Mouse (Mus musculus): Measurements from ENCODE around the gene Kpna7.
"Not testable (repeated sequence)": the region's sequence is repeated elsewhere in the genome, so short reads cannot be mapped to it uniquely, and the experiment has no call there.

The Kpna7 gene

DNA sequence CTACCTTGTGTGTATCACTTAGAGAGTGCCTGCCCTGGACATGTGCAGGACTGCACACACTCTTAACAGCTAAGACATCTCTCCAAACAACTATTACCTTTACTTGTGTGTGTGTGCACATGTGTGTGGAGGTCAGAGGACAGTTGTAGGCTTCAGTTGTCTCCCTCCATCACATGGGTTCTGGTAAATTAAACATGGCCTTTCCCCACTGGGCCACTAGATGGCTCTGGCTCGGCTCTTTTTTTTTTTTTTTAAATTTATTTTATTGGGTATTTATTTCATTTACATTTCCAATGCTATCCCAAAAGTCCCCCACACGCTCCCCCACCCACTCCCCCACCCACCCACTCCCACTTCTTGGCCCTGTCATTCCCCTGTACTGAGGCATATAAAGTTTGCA lies 67.1 kb downstream of the Kpna7 start:
- DNase-seq (ENCODE audit: low read depth) = not testable (repeated sequence)

DNA sequence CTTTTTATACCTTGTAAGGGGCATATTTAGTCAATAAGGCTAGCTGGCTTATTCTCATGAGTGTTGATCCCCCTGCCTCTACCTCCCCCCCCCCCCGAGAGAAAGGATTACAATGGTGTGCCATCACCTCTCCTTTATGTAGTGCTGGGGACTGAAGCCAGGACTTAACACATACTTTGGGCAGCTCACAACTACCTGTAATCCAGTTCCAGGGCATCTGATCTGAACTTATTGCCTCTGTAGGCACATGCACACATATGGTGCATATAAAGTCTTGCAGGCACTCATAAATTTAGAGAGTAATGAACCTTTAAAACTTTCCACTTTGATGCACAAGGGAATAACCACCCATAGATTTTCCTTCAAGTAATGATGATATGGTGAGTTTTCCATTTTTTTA lies 69.6 kb downstream of the Kpna7 start:
- DNase-seq (ENCODE audit: low read depth) = no peak

DNA sequence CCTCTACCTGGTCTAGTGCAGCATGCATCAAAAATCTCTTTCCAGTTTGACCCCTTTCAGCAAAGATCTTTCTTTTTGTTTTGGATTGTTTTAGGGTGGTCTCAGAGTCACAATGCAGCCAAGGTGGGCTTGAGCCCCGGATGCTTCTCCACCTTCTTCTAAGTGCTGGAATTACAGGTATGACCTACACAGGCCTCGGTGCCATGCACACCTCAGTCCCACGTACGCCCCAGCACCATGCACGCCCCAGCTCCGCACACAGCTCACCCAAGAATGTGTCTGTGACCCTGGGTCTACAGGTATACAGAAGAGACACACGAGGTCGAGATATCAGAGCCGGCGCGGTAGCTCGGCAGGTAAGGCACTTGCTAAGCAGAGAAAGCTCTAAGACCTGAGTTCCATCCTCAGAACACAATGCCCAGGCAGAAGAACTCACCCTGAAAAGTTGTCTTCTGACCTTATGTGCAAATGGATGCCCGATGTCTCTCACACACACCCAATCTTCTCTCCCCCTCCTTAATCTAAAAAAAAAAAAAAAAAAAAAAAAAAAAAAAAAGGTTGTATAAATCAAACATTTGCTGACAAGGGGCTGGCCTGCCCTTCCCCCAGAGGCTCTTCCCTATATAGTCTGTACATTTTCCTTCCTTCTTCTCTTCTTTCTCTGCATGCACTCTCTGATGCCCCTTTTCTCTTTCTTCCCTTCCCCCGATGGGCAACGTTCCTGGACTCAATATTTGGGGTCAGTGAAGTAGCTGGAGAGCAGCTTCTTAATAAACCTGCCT lies 74.8 kb downstream of the Kpna7 start:
- no peak for DNase-seq (ENCODE audit: low read depth)

DNA sequence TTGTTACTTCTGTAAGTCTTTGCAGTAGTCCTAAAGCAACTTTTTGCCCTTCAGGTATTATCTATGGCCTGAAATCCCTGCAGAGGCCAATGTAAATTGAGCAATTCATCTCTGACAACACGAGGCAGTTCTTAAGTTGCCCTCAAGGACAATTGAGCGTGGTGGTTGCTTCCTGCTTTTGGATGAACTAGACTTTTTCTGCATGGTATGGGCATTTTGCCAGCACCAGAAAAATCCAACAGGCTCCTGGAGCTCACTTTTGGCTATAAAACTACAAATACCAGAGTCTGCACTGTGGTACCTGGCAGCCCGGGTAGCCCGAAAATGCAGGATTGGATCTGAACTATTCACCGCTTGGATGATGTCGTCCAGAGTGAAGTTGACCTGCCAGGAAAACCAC lies 78.2 kb downstream of the Kpna7 start:
- no peak for DNase-seq (ENCODE audit: low read depth)

DNA sequence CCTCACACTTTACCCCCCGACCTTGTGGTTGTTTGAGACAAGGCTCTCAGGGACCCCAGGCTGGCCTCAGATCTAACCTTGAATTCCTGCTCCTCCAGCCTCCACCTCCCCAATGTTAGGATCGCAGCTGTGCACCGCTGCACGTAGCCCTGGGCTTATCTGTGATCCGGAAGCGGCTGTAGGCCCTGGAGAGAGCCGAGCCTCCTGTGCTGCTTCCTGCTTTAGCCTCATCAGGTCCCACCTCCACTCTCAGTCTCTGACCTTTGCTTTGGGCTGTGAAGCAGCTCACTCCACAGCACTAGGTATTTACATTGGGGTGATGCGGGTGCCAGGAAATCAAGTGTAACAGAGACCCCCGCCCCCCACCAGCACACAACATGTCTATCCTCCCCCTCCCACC lies 79.3 kb downstream of the Kpna7 start:
- no peak for DNase-seq (ENCODE audit: low read depth)

DNA sequence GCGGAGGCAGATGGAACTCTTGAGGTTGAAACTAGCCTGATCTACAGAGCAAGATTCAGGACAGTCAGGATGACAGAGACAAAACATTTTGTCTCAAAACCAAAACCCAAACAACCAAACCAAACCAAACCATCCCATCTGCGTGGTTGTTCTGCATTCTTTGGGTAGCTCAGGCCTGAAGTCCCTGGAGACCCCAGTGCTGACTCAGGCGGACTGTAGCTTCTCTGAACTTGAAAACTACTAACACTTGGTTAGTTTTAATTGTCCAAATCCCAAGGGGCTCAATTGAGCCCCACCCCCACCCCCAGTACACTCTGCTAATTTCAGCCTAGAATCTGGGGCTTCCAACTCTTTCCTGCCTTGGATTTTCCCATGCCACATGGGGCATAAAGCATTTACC lies 80.5 kb downstream of the Kpna7 start:
- DNase-seq (ENCODE audit: low read depth) = no peak

DNA sequence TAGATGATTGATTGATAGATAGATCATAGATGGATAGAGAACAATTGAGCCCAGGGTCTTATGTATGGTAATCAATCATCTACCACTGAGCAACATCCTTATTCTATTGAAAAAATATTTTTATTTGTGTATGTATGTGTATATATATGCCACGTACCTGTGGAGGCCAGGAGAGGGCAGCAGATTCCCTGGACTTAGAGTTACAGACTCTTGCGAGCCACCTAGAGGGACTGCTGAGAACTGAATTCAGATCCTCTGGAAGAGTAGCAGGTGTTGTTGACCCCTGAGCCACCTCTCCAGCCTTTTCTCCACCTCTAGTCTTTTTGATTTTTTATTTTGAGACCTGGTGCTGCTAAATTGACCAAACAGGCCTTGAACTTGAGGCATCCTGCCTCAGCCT lies 85.3 kb downstream of the Kpna7 start:
- peak; percentile 26 for DNase-seq (ENCODE audit: low read depth)

DNA sequence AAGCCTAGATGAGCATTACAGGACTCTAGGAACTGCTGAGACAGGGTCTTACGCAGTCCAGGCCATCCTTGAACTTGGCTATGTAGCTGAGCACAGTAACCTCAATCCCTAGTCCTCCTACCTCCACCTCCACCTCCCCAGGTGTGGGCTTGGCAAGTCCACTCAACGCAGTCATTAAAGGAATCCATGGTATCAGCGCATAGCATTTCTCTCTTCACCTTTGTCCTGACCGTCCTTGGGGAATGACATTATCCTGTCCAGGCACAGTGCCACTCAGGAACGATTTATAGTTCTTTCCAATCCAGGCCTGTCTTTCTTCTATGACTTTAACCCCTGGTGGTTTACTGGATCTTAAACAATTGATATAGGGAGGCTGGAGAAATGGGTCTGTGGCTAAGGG lies 93.3 kb downstream of the Kpna7 start:
- DNase-seq (ENCODE audit: low read depth) = no peak

DNA sequence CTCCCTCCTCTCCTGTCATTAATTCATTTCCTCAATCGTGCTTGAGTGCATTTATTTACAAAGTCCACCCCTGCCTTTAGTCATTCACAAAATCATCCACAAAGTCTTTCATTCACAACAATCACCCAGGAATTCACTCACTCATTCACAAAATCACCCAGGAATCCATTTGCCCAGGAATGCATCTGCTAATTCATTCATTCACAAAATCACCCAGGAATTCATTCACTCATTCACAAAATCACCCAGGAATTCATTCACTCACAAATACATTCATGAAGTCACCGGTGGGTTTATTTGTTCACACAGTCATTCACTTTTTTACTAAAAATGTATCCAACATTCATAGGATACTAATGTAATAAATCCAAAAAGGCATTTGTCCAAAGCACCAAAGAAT lies 93.8 kb downstream of the Kpna7 start:
- DNase-seq (ENCODE audit: low read depth) = no peak

DNA sequence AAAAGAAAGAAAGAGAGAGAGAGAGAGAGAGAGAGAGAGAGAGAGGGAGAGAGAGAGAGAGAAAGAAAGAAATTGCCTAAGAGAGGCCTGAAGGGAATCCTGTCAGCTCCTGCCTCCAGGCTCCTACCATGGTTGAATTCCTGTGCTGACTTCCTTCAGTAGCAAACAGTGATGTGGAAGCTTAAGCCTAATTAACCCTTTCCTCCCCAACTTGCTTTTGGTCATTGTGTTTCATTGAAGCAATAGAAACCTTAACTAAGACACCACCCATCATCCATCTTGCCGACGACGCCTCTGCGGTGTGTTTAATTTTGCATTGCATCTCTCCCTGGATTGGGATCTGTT lies 94.8 kb downstream of the Kpna7 start:
- no peak for DNase-seq (ENCODE audit: low read depth)

DNA sequence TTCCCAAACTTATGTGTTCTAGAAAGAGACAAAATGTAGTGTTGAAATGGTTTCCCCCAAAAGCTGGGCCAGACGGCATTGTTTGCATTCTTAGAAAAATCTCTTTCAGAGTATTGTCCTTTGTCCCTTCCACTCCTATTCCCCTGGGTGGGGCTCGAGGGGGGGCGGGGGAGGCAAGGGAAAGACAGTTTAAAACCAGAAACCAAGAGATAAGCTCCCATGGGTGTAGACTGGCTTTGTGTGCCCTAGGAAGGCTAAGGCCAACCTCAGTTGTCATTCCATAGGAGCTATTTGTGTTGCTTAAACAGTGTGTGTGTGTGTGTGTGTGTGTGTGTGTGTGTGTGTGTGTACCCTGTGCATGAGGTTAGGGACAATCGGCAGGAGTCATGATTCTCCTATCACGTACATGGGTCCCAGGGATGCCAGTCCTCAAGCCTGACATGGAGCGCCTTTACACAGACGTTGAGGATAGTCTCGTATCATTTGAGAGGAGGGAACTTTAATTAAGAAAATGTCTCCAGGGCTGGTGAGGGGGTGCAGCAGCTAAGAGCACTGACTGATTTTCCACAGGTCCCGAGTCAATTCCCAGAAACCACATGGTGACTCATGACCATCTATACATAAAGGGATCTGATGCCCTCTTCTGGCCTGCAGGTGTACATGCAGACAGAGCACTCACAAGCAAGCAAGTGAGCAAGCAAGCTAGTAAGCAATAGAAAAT lies 95.3 kb downstream of the Kpna7 start:
- DNase-seq (ENCODE audit: low read depth) = peak; percentile 54

DNA sequence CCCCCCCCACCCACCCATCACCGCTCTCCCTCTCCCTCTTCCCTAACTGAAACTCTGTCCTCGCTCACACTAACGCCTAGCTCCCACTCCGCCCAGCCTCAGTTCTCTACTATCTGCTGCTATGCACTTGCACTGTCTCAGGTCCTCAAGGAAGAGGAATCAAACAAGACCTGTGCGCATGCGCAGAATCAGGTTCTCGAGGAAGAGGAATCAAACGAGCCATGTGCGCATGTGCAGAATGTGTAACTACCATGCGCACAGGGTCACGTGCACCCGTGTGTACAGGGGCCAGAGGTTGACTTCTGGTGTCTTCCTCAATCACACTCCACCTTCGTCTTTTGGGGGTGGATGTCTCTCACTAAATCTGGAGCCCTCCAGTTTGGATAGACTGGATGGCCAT lies 96.3 kb downstream of the Kpna7 start:
- DNase-seq (ENCODE audit: low read depth) = no peak

DNA sequence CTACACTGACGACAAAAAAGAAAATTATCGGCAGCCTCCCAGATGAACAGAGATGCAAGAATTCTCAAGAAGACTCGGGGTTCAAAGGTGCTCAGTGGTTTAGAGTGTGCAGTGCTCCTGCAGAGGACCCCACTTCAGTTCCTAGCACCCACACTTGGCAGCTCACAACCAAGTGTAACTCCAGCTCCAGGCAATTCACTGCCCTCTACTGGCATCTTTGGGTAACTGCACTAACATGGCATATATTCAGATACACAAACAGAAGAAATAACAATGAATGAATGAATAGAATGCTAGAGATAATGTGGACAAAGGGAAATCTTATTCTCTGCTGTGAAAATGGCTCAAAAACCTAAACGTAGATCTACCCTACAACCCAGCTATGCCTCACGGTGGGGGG lies 99.0 kb downstream of the Kpna7 start:
- no peak for DNase-seq (ENCODE audit: low read depth)

DNA sequence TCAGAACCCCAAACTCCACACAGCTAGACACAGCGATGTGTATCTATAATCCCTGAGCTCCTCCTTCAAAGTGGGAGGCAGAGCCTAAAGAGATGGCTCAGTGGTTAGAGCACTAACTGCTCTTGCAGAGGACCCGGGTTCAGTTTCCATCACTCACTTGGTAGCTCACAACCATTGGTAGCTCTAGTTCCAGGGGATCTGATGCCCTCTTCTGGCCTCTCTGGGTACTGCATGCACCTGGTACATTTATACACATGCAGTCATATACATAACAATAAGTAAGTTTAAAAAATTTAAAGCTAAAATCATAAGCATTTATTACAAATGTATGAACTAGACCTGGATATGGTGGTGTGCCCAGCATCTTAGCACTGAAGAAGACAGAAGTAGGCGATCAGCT lies 100.6 kb downstream of the Kpna7 start:
- peak; percentile 30 for DNase-seq (ENCODE audit: low read depth)

DNA sequence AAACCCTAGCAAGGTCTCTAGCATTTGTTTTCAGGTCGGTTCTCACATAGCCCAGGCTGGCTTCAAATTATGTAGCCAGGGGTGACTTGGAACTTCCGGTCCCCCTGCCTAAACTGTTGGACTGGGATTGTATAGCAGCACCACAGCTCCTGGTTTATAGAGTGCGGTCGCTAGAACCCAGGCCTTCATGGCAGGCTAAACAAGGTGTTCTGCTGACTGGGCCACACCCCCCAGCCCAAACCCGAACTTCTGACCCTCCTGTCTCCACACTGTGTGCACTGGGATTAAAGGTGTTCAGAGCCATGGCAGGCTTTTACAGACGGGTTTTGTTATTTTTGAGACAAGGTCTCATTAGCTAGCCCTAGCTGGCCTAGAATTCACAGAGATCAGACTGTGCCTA lies 104.7 kb downstream of the Kpna7 start:
- DNase-seq (ENCODE audit: low read depth) = no peak

DNA sequence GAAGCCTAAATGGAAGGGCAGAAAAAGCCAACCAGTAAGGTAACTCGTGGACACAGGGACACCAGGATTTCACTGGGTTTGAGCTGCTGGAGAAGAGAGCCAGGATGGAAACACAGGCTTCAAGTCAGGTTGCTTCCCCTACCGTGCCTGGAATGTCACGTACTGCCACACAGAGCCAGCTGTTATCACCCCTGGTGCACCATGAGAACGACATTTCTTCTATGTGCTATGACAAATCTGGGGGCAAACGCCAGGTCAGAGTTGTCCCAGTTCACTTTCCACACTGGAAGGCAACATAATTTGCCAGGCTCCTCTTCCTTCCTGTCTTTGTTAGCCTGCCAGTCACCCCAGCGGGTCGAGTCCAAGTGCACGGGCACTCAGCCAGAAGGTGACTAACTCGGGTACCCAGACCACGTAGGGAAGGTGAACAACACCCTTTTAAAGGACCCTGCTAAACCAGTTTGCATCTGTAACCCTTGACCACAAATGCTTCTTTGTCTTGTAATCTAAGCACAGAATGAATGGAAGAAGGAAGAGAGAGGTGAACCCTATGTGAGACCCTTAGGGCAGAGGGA lies 105.2 kb downstream of the Kpna7 start:
- DNase-seq (ENCODE audit: low read depth) = no peak

DNA sequence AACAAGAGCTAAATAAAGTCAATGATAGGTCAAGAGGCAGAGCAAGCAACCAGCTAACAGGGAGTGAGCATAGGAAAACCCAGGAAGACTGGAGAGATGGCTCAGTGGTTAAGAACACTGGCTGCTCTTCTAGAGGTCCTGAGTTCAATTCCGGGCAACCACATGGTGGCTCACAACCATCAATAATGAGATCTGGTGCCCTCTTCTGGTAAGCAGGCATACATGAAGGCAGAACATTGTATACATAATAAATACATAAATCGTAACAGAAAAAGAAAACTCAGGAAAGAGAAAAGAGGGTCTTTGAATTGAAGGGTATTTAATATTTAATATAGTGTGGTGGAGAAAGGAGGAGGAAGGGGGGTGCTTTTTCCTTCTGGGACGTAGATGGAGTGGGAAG lies 112.6 kb downstream of the Kpna7 start:
- DNase-seq (ENCODE audit: low read depth) = no peak

DNA sequence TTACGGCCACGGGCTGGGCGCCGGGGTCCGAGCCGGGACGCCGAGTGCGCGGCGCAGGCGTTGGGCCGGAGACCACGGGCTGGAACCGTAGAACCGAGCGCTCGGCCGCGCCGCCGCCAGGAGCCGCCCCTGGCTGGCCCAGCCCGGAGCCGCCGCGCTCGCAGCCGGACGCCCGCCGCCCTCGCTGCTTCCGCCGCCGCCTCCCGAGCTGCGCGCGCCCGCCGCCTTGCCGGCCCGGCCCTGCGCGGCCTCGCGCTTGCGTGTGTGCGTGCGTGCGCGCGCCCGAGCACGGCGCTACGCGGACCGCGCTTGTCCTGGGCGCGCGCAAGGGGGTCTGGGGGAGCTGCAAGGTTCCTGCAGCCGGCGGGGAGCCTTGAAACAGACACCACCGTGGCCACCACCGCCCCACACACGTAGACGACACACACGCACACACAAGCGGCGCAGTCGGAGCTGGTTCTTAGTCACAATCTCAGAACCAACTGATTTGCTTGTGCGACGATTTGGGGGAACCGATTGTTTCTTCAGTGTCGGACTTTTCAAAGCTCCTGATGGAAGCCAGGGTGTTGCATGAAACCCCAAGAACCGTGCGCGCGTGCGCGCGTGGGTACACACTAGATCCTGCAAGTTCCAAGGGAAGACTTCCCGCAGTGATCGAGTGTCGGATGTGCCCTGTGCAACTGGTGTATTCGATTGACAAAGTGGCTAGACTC lies 118.0 kb downstream of the Kpna7 start, which contains the start of gene Smurf1:
Smurf1 (minus strand) TSS at position 209 of the 713 bp plus-strand sequence.
- DNase-seq (ENCODE audit: low read depth) = peak; percentile 89

DNA sequence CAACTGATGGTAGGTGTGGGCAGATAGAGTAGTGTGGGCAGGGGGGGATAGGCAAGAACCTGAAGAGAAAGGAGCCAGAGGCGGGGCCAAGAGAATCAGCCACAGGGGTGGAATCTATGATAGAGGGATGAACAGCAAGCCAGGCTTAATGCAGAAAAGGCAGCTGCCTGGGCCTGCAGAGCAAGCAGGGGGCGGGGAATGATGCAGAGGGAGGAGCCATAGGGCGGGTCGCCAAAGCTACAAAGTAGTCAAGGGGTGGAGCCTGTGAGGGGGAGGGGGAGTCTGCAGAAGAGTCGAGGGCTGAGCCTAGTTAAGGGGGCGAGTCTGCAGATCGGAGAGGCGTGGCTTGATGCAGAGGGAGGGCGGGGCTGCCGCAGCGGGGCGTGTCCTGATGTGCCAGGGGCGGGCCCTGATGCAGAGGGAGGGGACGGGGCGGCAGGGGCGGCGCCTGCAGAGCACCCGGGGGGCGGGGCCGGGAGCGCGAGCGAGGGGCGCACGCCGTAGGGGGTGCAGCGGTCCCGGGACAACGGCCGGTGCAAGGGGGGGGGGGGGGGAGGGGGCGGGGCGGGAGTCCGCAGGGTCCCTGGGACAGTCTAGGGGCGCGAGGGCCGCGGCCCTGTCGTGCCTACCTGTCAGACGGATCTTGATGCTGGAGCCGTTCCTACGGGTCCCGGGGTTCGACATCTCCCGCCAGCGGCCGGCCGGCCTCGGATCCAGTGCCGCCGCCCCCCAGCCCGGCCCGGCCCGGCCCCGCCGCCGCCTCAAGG lies 118.8 kb downstream of the Kpna7 start:
- DNase-seq (ENCODE audit: low read depth) = peak; percentile 95

DNA sequence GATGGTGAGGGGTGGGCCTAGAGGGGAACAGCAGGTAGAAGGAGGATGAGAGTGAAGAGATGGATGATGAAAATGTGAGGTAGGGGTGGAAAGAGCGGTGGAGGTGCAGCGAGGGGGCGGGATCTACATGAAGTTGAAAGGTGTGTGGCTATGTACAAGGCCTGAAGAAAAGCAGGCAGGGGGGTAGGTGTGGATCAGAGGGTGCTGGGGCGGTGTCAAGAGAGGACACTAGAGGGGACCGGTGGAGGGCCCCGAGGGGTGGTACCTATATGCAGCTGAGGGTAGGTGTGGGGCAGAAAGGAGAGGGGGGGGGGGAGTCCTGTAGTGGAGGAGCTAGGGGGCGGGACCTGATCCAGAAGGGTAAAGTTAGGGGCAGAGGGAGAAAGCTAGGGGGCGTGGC lies 119.4 kb downstream of the Kpna7 start:
- no peak for DNase-seq (ENCODE audit: low read depth)

DNA sequence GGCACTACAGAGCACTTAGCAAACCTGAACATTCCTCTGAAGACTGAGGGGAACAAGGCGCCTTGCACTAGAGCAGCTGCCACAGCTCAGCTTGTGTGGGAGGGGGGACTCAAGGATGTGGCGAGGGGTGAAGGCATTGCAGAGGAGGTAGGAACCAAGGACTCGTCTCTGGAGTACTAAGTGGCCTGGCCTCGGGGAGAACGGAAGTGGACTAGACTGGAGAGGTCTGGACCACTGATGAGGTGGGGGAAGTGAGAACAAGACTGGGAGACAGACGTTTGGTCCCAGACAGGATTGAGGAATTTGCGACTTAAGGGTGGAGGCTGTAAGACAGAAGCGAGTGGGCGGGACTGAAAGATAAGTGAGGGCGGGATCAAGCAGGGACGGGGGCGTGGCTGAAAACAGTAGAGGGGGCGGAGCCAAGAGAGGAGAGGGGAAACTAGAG lies 120.0 kb downstream of the Kpna7 start:
- peak; percentile 85 for DNase-seq (ENCODE audit: low read depth)

DNA sequence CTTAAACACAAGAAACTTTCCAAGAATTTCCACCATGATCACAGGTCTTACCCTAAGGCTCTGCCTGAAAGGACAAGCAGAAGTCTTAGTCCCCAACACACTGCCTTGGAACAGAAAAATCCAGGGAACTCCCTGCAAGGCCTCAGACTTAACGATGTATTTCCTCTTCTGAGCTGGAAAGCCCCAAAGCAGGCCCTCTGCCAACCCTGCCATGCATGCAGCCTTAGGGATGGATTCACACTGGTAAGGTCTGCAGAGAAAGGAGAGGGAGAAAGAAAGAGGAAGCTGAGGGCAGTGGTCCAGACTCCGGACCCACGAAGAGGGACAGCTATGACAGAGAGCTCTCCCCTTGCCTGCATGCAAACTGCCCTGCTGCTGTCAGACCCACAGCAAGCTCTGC lies 120.4 kb downstream of the Kpna7 start:
- peak; percentile 35 for DNase-seq (ENCODE audit: low read depth)
